Mouse (Mus musculus) forebrain, embryonic 13.5 days (tissue): ENCODE results near the gene Pkn2. TPM values are rescaled to one million over a fixed set of nuclear protein-coding genes. Genes with fewer than 3 reads are reported as not detected.

Source experiments
- ATAC-seq: fragments of 200-750 bp; cut with Nextera tagmentation; 2 replicates; pipeline ENCODE4 v1.8.0; 2017
- H3K27ac ChIP-seq: fragments of 300-500 bp; sonication (generic); 2 replicates; pipeline ENCODE4 v1.5.1; 2015; ENCODE audit warnings: inconsistent platforms, mild to moderate bottlenecking, moderate library complexity
- H3K27me3 ChIP-seq: fragments of 300-500 bp; sonication (generic); 2 replicates; pipeline ENCODE4 v1.6.1; 2015; ENCODE audit warnings: mild to moderate bottlenecking, inconsistent platforms
- H3K36me3 ChIP-seq: fragments of 300-500 bp; sonication (generic); 2 replicates; pipeline ENCODE4 v1.6.1; 2015; ENCODE audit warnings: mild to moderate bottlenecking, inconsistent platforms; ENCODE audit not compliant: poor library complexity, severe bottlenecking
- H3K4me1 ChIP-seq: fragments of 300-500 bp; sonication (generic); 2 replicates; pipeline ENCODE4 v1.6.1; 2015; ENCODE audit warnings: inconsistent platforms
- H3K4me2 ChIP-seq: fragments of 300-500 bp; sonication (generic); 2 replicates; pipeline ENCODE4 v1.6.1; 2015; ENCODE audit warnings: inconsistent platforms, mild to moderate bottlenecking, moderate library complexity
- H3K4me3 ChIP-seq: fragments of 300-500 bp; sonication (generic); 2 replicates; pipeline ENCODE4 v1.5.1; 2015; ENCODE audit warnings: mild to moderate bottlenecking, inconsistent platforms
- H3K9ac ChIP-seq: fragments of 300-500 bp; sonication (generic); 2 replicates; pipeline ENCODE4 v1.6.1; 2015; ENCODE audit warnings: mild to moderate bottlenecking, inconsistent platforms
- H3K9me3 ChIP-seq: fragments of 300-500 bp; sonication (generic); replicated peaks from 2 replicates; pipeline ENCODE4 v1.6.1; 2016; ENCODE audit warnings: inconsistent platforms
- WGBS: fragments of 180-500 bp; shearing (Covaris S2); methylation state at CpG from one replicate; pipeline ENCODE4 v1.1.7; 2015; 5-methylcytosine and 5-hydroxymethylcytosine counted together
- polyA plus RNA-seq: library from polyadenylated mRNA; unstranded; fragments of >200 nt; fragmentation: Nextera tagmentation; extraction: Ambion mirVana; gene quantifications from 2 replicates; pipeline ENCODE4 v1.2.1, GENCODE M21; 2015

Pkn2 gene
- polyA plus RNA-seq, 1 experiment from 2014 or later, result 43.1 TPM

- Histone ChIP-seq H3K9me3 (no peaks in the 10 kb centered on the region), H3K27me3 (no peaks in the 10 kb centered on the region), H3K4me2 (no peak overlapping the region), H3K36me3 (no peaks in the 10 kb centered on the region), H3K9ac (no peak overlapping the region), H3K27ac (no peak overlapping the region), H3K4me3 (no peak overlapping the region), H3K4me1 (peaks cover 11% of the 10 kb centered on the region)
- no peak for ATAC-seq
These were observed 2.8 kb upstream of the Pkn2 start for GRCm38 (mm10) chr3:142884594-142884993.

DNA sequence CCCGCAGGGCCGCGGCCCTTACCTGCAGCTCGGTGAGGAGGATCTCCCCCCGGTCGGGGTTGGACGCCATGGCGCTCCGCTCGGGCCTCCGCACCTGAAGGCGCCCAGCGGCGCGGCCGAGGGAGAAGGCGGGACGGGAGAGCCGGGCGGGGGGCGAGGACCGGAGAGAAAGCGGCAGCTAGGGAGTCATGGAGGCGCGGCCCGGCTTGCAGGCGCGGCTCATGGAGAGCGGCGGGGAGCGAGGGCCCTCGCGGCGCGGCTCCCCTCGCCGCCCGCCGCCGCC lies 274 bp downstream of the Pkn2 start:
- peak overlapping the region; percentile 65 for H3K4me2 ChIP-seq
- H3K9ac ChIP-seq, result peak overlapping the region; percentile 95
- H3K9me3 ChIP-seq, result no peaks in the 10 kb centered on the region
- H3K27me3 ChIP-seq, result no peaks in the 10 kb centered on the region
- H3K4me3 ChIP-seq, result peak overlapping the region; percentile 92
- peak overlapping the region; percentile 95 for H3K27ac ChIP-seq
- WGBS, result 0% methylated on average over 22 of the region's 40 CpGs
- no peaks in the 10 kb centered on the region for H3K36me3 ChIP-seq
- H3K4me1 ChIP-seq, result peaks cover 14% of the 10 kb centered on the region
- ATAC-seq, result no peak

- Histone ChIP-seq H3K4me1 (peaks cover 14% of the 10 kb centered on the region), H3K27me3 (no peaks in the 10 kb centered on the region), H3K9me3 (no peaks in the 10 kb centered on the region), H3K36me3 (no peaks in the 10 kb centered on the region), H3K27ac (peak overlapping the region; percentile 95), H3K4me3 (peak overlapping the region; percentile 92), H3K4me2 (peak overlapping the region; percentile 65), H3K9ac (peak overlapping the region; percentile 95)
- under 1% methylated on average over 45 of the region's 72 CpGs for WGBS
- ATAC-seq, result peak; percentile 22
These were observed 815 bp downstream of the Pkn2 start for GRCm38 (mm10) chr3:142880790-142881588.

DNA sequence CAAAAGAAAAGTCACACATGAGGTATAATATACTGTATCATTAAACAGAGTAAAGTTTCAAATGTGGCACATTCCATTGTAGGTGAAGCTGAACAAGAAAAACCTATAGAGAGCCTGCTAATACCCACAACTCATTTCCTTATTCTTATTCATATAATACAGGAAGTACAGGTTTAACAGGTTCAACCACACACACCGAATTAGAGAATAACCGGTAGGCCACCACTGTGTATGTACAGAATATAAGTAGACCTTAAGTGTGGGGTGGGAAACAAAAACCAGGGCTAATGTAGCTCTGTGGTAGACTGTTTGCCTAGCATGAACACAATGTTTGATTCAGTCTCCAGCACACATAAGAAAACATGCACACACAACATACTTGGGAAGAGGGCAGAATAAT lies 18.6 kb downstream of the Pkn2 start:
- no peak overlapping the region for H3K4me2 ChIP-seq
- ATAC-seq, result no peak
- no peak overlapping the region for H3K4me3 ChIP-seq
- H3K27ac ChIP-seq, result no peak overlapping the region
- no peaks in the 10 kb centered on the region for H3K9me3 ChIP-seq
- WGBS, result 95% methylated on average over 2 of the region's 2 CpGs
- H3K27me3 ChIP-seq, result no peaks in the 10 kb centered on the region
- 0 out of 2 replicates have a peak, but pooled peaks cover 3% of the 10 kb centered on the region for H3K4me1 ChIP-seq
- H3K36me3 ChIP-seq, result no peaks in the 10 kb centered on the region
- no peak overlapping the region for H3K9ac ChIP-seq

- Histone ChIP-seq H3K4me2 (no peak overlapping the region), H3K36me3 (no peaks in the 10 kb centered on the region), H3K4me3 (no peak overlapping the region), H3K4me1 (no peaks in the 10 kb centered on the region), H3K27me3 (no peaks in the 10 kb centered on the region), H3K27ac (no peak overlapping the region), H3K9ac (no peak overlapping the region), H3K9me3 (no peaks in the 10 kb centered on the region)
- WGBS, result 75% methylated on average over 3 of the region's 3 CpGs
- no peak for ATAC-seq
These were observed 25.0 kb downstream of the Pkn2 start for GRCm38 (mm10) chr3:142856832-142857231.

- Histone ChIP-seq H3K9me3 (no peaks in the 10 kb centered on the region), H3K4me1 (no peaks in the 10 kb centered on the region), H3K27ac (no peak overlapping the region), H3K9ac (no peak overlapping the region), H3K36me3 (no peaks in the 10 kb centered on the region), H3K4me3 (no peak overlapping the region), H3K27me3 (no peaks in the 10 kb centered on the region), H3K4me2 (no peak overlapping the region)
- no peak for ATAC-seq
- 77% methylated on average over 4 of the region's 4 CpGs for WGBS
These were observed 25.8 kb downstream of the Pkn2 start for GRCm38 (mm10) chr3:142855961-142856472.

DNA sequence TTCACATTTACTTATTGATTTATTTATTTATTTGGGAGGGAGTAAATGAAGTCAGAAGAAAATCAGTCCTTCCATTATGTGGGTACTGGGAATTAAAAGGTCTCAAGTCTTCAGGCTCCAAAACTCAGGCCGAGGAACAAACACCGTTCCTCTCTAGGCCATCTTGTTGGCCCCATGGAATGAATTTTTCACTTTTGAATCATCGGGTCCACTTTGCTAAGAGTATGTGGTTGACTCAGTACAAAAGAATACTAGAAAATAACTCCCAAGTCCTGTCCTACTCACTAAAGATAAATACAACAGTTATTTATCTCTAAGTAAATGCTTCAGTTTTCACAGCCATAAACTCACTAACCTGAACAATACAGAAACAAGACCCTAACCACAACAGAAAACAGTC lies 28.9 kb downstream of the Pkn2 start:
- 90% methylated on average over 3 of the region's 3 CpGs for WGBS
- no peaks in the 10 kb centered on the region for H3K27me3 ChIP-seq
- 0 out of 2 replicates have a peak, but pooled peaks cover 3% of the 10 kb centered on the region for H3K36me3 ChIP-seq
- H3K4me2 ChIP-seq, result no peak overlapping the region
- no peak overlapping the region for H3K4me3 ChIP-seq
- H3K9me3 ChIP-seq, result no peaks in the 10 kb centered on the region
- H3K4me1 ChIP-seq, result no peaks in the 10 kb centered on the region
- no peak overlapping the region for H3K27ac ChIP-seq
- H3K9ac ChIP-seq, result no peak overlapping the region
- no peak for ATAC-seq

DNA sequence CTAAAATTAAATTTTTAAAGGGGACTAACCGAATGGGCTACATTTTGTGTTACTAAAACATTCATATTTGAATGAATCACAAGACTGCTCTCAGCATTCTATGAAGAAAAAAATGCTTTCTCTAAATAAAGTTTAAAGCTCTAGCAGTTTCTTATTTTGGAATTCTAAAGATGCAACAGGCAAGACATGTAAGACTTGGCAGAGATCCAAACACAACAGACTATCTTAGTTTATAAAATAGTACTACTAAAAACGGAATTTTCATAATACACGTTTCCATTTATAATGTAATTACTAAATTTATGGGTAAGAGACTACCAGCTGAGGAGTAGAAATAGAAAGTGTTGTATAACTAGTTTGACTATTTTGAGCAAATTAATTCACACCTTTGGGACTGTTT lies 30.2 kb downstream of the Pkn2 start:
- WGBS, result 90% methylated on average over 3 of the region's 3 CpGs

DNA sequence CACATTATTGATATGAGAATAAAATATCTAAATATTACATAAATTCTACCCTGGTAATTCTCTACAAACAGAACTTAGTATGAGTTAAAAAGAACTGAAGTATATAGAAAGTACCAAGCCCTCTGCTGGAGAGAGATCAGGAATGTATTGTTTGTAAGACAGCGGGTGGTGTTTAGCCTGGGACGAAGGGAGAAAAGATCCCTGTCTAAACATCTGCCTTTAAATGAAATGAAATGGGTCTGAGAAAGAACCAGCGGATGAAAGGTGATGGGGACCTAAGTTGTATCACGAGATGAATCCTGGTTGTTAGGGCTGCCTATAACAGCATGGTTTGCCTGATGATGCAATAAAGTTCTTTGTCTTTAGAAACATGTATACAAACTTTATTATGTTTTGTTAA lies 41.8 kb downstream of the Pkn2 start:
- Histone ChIP-seq H3K4me1 (no peaks in the 10 kb centered on the region), H3K9ac (no peak overlapping the region), H3K27me3 (no peaks in the 10 kb centered on the region), H3K36me3 (no peaks in the 10 kb centered on the region; the same call in 1 of the 2 replicates), H3K9me3 (no peaks in the 10 kb centered on the region), H3K4me2 (no peak overlapping the region), H3K27ac (no peak overlapping the region), H3K4me3 (no peak overlapping the region)
- WGBS, result 23% methylated on average over 4 of the region's 4 CpGs
- ATAC-seq, result no peak

More for the DNA sequence above, 30.2 kb downstream of the Pkn2 start:
- no peaks in the 10 kb centered on the region for H3K9me3 ChIP-seq
- H3K9ac ChIP-seq, result no peak overlapping the region
- no peak overlapping the region for H3K27ac ChIP-seq
- H3K27me3 ChIP-seq, result no peaks in the 10 kb centered on the region
- no peak overlapping the region for H3K4me2 ChIP-seq
- H3K36me3 ChIP-seq, result 0 out of 2 replicates have a peak, but pooled peaks cover 3% of the 10 kb centered on the region
- H3K4me1 ChIP-seq, result no peaks in the 10 kb centered on the region
- no peak overlapping the region for H3K4me3 ChIP-seq
- ATAC-seq, result no peak

DNA sequence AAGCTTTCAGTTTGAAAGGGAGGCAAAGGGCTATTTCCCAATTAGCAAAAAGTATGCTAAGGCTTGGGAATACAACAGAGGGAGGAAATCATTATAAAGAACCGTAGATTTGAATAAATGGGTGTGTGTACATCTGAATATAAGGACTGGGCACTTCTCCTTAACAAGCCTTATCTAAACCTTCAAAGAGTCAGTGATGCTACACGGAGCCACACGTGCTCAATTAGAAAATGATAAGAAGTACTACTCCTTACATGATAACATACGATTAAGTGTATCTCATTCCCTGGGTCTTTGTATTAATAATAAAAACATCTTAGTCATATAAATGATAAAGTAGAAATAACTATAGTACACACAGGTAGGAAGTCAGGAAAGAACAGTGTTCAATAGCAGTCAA lies 47.0 kb downstream of the Pkn2 start:
- Histone ChIP-seq H3K9me3 (no peaks in the 10 kb centered on the region), H3K4me2 (no peak overlapping the region), H3K4me1 (no peaks in the 10 kb centered on the region), H3K27ac (no peak overlapping the region), H3K27me3 (no peaks in the 10 kb centered on the region), H3K9ac (no peak overlapping the region), H3K36me3 (peaks cover 4% of the 10 kb centered on the region; the same call in 1 of the 2 replicates), H3K4me3 (no peak overlapping the region)
- 94% methylated on average over 4 of the region's 4 CpGs for WGBS
- no peak for ATAC-seq

- Histone ChIP-seq H3K27me3 (no peaks in the 10 kb centered on the region), H3K9me3 (no peaks in the 10 kb centered on the region), H3K36me3 (peaks cover 5% of the 10 kb centered on the region; the same call in 1 of the 2 replicates), H3K4me1 (no peaks in the 10 kb centered on the region), H3K9ac (no peak overlapping the region), H3K27ac (no peak overlapping the region), H3K4me3 (no peak overlapping the region), H3K4me2 (no peak overlapping the region)
- ATAC-seq, result no peak
- WGBS, result 91% methylated on average over 4 of the region's 4 CpGs
These were observed 47.8 kb downstream of the Pkn2 start for GRCm38 (mm10) chr3:142834024-142834423.

GRCm38 (mm10) chr3:142832910-142833309 lies 48.9 kb downstream of the Pkn2 start:
- H3K9ac ChIP-seq, result no peak overlapping the region
- peaks cover 16% of the 10 kb centered on the region for H3K36me3 ChIP-seq
- H3K4me3 ChIP-seq, result no peak overlapping the region
- no peak overlapping the region for H3K4me2 ChIP-seq
- ATAC-seq, result no peak
- no peaks in the 10 kb centered on the region for H3K27me3 ChIP-seq
- no peaks in the 10 kb centered on the region for H3K4me1 ChIP-seq
- whole genome bisulfite sequencing, result 94% methylated on average over 3 of the region's 3 CpGs
- no peak overlapping the region for H3K27ac ChIP-seq
- no peaks in the 10 kb centered on the region for H3K9me3 ChIP-seq
